In genomic region chr1:189717546-189717945, GRCm38 (mm10) we compare ENCODE assay signal across 19 mouse cellular contexts. TPM values are rescaled to one million over a fixed set of nuclear protein-coding genes. Genes with fewer than 3 reads are reported as not detected.
DNase-seq lines count a peak whose midpoint lies in the region; TF ChIP-seq lines count a peak whose summit lies in the region.
"Had no signal": no experiment of that assay in that cellular context is flagged by ENCODE, and none has a peak within 500 bp of the region (broad histone marks: within the 10 kb centered on the region; RNA-seq: fewer than 3 reads in every experiment).

No protein-coding gene starts in this region.

- no peaks in the 10 kb centered on the region for H3K36me3 ChIP-seq in E14TG2a.4 (ENCODE audit: insufficient read depth, low read length)
- H3K36me3 ChIP-seq in ES-Bruce4 (ENCODE audit: control insufficient read depth, insufficient read depth, low read length, poor library complexity, severe bottlenecking), result no peaks in the 10 kb centered on the region
- H3K36me3 ChIP-seq in myocyte (ENCODE audit: control insufficient read depth, insufficient read depth), result no peaks in the 10 kb centered on the region
- H3K36me3 ChIP-seq: embryonic facial prominence, embryonic 10.5 days; embryonic facial prominence, embryonic 12.5 days; forebrain, embryonic 15.5 days had no signal

- no peak for TF ChIP-seq EP300 in ES-Bruce4 (IDR thresholded peaks at IDR 0.05; ENCODE audit: insufficient read depth, low read depth, low read length)

- H3K9me3 ChIP-seq in E14TG2a.4 (ENCODE audit: low read length) (peaks cover 7% of the 10 kb centered on the region), ES-Bruce4 (replicated peaks; ENCODE audit: control insufficient read depth, insufficient read depth, low read length, poor library complexity, severe bottlenecking) (no peaks in the 10 kb centered on the region)
- H3K9me3 ChIP-seq: embryonic facial prominence, embryonic 12.5 days; forebrain, embryonic 13.5 days; forebrain, embryonic 15.5 days had no signal

- no peak overlapping the region for H3ac ChIP-seq in myocyte (ENCODE audit: control insufficient read depth, insufficient read length)

- H3K4me1 ChIP-seq in E14TG2a.4 (replicated peaks; ENCODE audit: low read depth, low read length) (0 out of 2 replicates have a peak, but pooled peaks cover 3% of the 10 kb centered on the region), ES-Bruce4 (ENCODE audit: control insufficient read depth, insufficient read depth, low read length) (no peaks in the 10 kb centered on the region)
- H3K4me1 ChIP-seq: forebrain, embryonic 13.5 days; forebrain, embryonic 15.5 days had no signal

- H3K9ac ChIP-seq in ES-Bruce4 (ENCODE audit: low read depth, poor library complexity, severe bottlenecking), result 0 out of 2 replicates have a peak overlapping the region, but pooled peaks have one; percentile 18
- H3K9ac ChIP-seq: embryonic facial prominence, embryonic 12.5 days; forebrain, embryonic 13.5 days; forebrain, embryonic 15.5 days; forebrain, postnatal 0 days had no signal

- no peak overlapping the region for H3K27ac ChIP-seq in ES-Bruce4 (ENCODE audit: insufficient read depth, low read length)
- H3K27ac ChIP-seq: embryonic facial prominence, embryonic 10.5 days; embryonic facial prominence, embryonic 12.5 days; forebrain, embryonic 13.5 days; forebrain, embryonic 15.5 days had no signal

- H3K27me3 ChIP-seq in E14TG2a.4 (ENCODE audit: insufficient read depth, low read length) (peaks cover 29% of the 10 kb centered on the region), ES-Bruce4 (ENCODE audit: control insufficient read depth, insufficient read depth, low read length, poor library complexity, severe bottlenecking) (no peaks in the 10 kb centered on the region), myocyte (ENCODE audit: control insufficient read depth, insufficient read depth, insufficient read length) (no peaks in the 10 kb centered on the region)
- H3K27me3 ChIP-seq: embryonic facial prominence, embryonic 12.5 days; forebrain, embryonic 13.5 days; forebrain, embryonic 15.5 days had no signal

- no peak for DNase-seq in adipocyte (ENCODE audit: low spot score)
- DNase-seq in lung, postnatal 14 days, result no peak
- DNase-seq: adrenal gland, adult 2 months; adrenal gland, postnatal 10 days; adrenal gland, postnatal 25 days; cerebellum, adult 11 months; cerebellum, adult 18-20 months; cerebellum, adult 8-10 months; cerebellum, adult 9-11 months; cerebellum, postnatal 14 days; cerebellum, postnatal 36 days; forebrain, postnatal 0 days had no signal

- no peak for TF ChIP-seq CTCF in E14TG2a.4 (conservative IDR thresholded peaks at IDR 0.05; ENCODE audit: low read length)
- TF ChIP-seq CTCF in ES-Bruce4 (IDR thresholded peaks at IDR 0.05; ENCODE audit: low read depth, low read length), result no peak

- no peak for TF ChIP-seq POLR2A in ES-Bruce4 (IDR thresholded peaks at IDR 0.05; ENCODE audit: insufficient read depth, low read length)
- no peak for TF ChIP-seq POLR2A in myocyte (IDR thresholded peaks at IDR 0.05; ENCODE audit: insufficient read length, low read depth)

- no peaks in the 10 kb centered on the region for H3K79me2 ChIP-seq in myocyte (ENCODE audit: control insufficient read depth, insufficient read depth)

- H3K4me3 ChIP-seq in E14TG2a.4 (replicated peaks; ENCODE audit: low read length), result peak overlapping the region; percentile 70
- peak overlapping the region; percentile 32 for H3K4me3 ChIP-seq in ES-Bruce4 (ENCODE audit: low read depth, low read length)
- H3K4me3 ChIP-seq in myocyte, result peak overlapping the region; percentile 5
- H3K4me3 ChIP-seq: embryonic facial prominence, embryonic 10.5 days; embryonic facial prominence, embryonic 12.5 days; forebrain, embryonic 13.5 days; forebrain, embryonic 15.5 days had no signal

- H3K4me2 ChIP-seq in myocyte (ENCODE audit: low read depth), result no peak overlapping the region
- H3K4me2 ChIP-seq: embryonic facial prominence, embryonic 12.5 days; forebrain, embryonic 13.5 days; forebrain, embryonic 15.5 days had no signal

TF ChIP-seq in myocyte, 11 proteins besides CTCF, POLR2A, EP300 and RAD21:
- TF ChIP-seq TCF12 (IDR thresholded peaks at IDR 0.05; ENCODE audit: insufficient read depth, poor library complexity, severe bottlenecking) (no peak), MYOD1 (IDR thresholded peaks at IDR 0.05; ENCODE audit: control insufficient read depth in 1 of 3, insufficient read length in 2 of 3, low read depth in 2 of 3) (no peak), USF1 (IDR thresholded peaks at IDR 0.05; ENCODE audit: low read depth) (no peak), POLR2AphosphoS2 (IDR thresholded peaks at IDR 0.05; ENCODE audit: insufficient read length, low read depth) (no peak), MYOG (IDR thresholded peaks at IDR 0.05; ENCODE audit: control insufficient read depth in 1 of 3, insufficient read depth in 1 of 3, insufficient read length in 2 of 3, low read depth in 2 of 3) (no peak), E2F4 (IDR thresholded peaks at IDR 0.05; ENCODE audit: insufficient read depth) (no peak)
TF ChIP-seq in myocyte: peak in this region for 0.

RNA-seq across cellular contexts. Expression of gene Ptpn14, which starts 10.5 kb away (rescaled TPM):
- polyA plus RNA-seq in ES-Bruce4 (2011; ENCODE audit: insufficient read depth, insufficient read length, low read depth, missing spikeins), result 141 and 149 TPM in 2 replicates
- 13.6 TPM for polyA plus RNA-seq in myocyte (2012; fragmentation: generic; extraction: Trizol)

RNA-seq across cellular contexts. Expression of gene Cenpf, which starts 29.7 kb away (rescaled TPM):
- polyA plus RNA-seq in ES-Bruce4 (2011; ENCODE audit: insufficient read depth, insufficient read length, low read depth, missing spikeins), result 157 and 169 TPM in 2 replicates
- 2.2 TPM for polyA plus RNA-seq in myocyte (2012; fragmentation: generic; extraction: Trizol)

Comparison
In these comparisons a context has a peak if more than half of its experiments do, and no peak if none do; other contexts are left out.
1. H3K4me3 ChIP-seq: peak in every context shown above with its lines; median percentile 70 in E14TG2a.4; 32 in ES-Bruce4; 5 in myocyte.
2. RNA of gene Cenpf, which starts 29.7 kb away (polyA plus RNA-seq): 157 to 169 TPM in ES-Bruce4; 2.2 TPM in myocyte (single experiment); every median in the first group is over 10 times any median in the second.